In genomic region chr10:120478164-120478563, GRCm38 (mm10) we compare ENCODE assay signal across 9 mouse cellular contexts. TPM values are rescaled to one million over a fixed set of nuclear protein-coding genes. Genes with fewer than 3 reads are reported as not detected.
DNase-seq lines count a peak whose midpoint lies in the region.
"Had no signal": no experiment of that assay in that cellular context is flagged by ENCODE, and none has a peak within 500 bp of the region (broad histone marks: within the 10 kb centered on the region; RNA-seq: fewer than 3 reads in every experiment).

No protein-coding gene starts in this region.

- intact Hi-C loops in heart, postnatal 36 days (cut with DNase I) = loop anchor here (5.0 kb wide), 2 partner anchors 74 to 101 kb away; no protein-coding TSS in a partner anchor

- DNase-seq in kidney, adult 18-20 months = peak; percentile 13
- no peak for DNase-seq in kidney, adult 11 months
- peak; percentile 86 for DNase-seq in embryo, embryonic 11 days
- DNase-seq in heart, postnatal 36 days = peak; percentile 8 to 9
- DNase-seq in liver = peak; percentile 35
- peak; percentile 61 for DNase-seq in retina, embryonic 14.5 days (ENCODE audit: low spot score)
- no peak for DNase-seq in right cerebral cortex, postnatal 10 days (ENCODE audit: low spot score in 2 of 2)
- no peak for DNase-seq in gastrocnemius, postnatal 25 days

RNA-seq across cellular contexts. Expression of gene Hmga2, which starts 1.9 kb away (rescaled TPM):
- not detected for total RNA-seq in heart, postnatal 36 days (2021)
- total RNA-seq in gastrocnemius, postnatal 25 days (2021) = under 1 TPM; 0.08 to 0.13 TPM
- total RNA-seq: heart, adult 18-20 months had no signal

Comparison
In these comparisons a context has a peak if more than half of its experiments do, and no peak if none do; other contexts are left out.
1. DNase-seq: peak in kidney, adult 18-20 months (single experiment), embryo, embryonic 11 days (single experiment), heart, postnatal 36 days (2 of 2), liver (single experiment) and retina, embryonic 14.5 days (single experiment); none in kidney, adult 11 months (single experiment), right cerebral cortex, postnatal 10 days (0 of 2) and gastrocnemius, postnatal 25 days (single experiment).